Mouse (Mus musculus): ENCODE measurements around the gene Ncf2. TPM values are rescaled to one million over a fixed set of nuclear protein-coding genes. Genes with fewer than 3 reads are reported as not detected.

Gene Ncf2
- polyA plus RNA-seq, 1 experiment from 2014 or later: 10.8 TPM

Other genes starting within 250 kb of the Ncf2 start
- not detected in 2 replicates for gene Apobec4, start 49.6 kb upstream of the Ncf2 start, polyA plus RNA-seq (2015; fragmentation: Nextera tagmentation; extraction: Ambion mirVana)
- 39.8 and 48.3 TPM in 2 replicates for gene Rgl1, start 33.8 kb upstream of the Ncf2 start, polyA plus RNA-seq (2015; fragmentation: Nextera tagmentation; extraction: Ambion mirVana)
- 355 and 357 TPM in 2 replicates for gene Arpc5, start 33.7 kb upstream of the Ncf2 start, polyA plus RNA-seq (2015; fragmentation: Nextera tagmentation; extraction: Ambion mirVana)
- 21.7 and 23.1 TPM in 2 replicates for gene Smg7, start 102.5 kb downstream of the Ncf2 start, polyA plus RNA-seq (2015; fragmentation: Nextera tagmentation; extraction: Ambion mirVana)
- 2.8 and 3.5 TPM in 2 replicates for gene Nmnat2, start 154.8 kb downstream of the Ncf2 start, polyA plus RNA-seq (2015; fragmentation: Nextera tagmentation; extraction: Ambion mirVana)